Mouse (Mus musculus): ENCODE results near the gene Ski.

GRCm38 (mm10) chr4:155227986-155228385 lies 5.6 kb upstream of the Ski start:
- TF ChIP-seq CTCF (IDR thresholded peaks at IDR 0.05; ENCODE audit: low read depth) (no peak), EP300 (IDR thresholded peaks at IDR 0.05; ENCODE audit: low read depth) (no peak)

Data from liver, embryonic 14.5 days (tissue).